Comparison of ENCODE assay signal across 17 mouse cellular contexts in the genomic region with DNA sequence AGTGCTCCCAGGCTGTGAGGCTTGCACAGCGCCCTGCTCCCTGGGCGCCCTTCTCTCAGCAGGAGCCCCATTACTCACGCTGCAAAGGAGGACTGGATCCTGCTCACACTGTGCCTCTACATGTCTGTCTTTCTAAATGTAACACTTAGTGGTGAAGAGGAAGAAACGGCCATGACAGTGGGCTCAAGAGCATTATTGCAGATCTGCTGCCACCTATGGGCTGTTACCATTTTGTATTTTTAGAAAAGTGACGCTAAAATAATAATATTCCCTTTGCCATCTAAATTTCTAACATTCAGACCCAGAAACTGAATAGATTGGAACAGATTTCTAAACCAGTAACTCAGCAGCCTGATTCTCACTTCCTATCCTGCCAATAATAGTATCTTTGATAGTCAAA. TPM values are rescaled to one million over a fixed set of nuclear protein-coding genes. Genes with fewer than 3 reads are reported as not detected.
DNase-seq lines count a peak whose midpoint lies in the region; ATAC-seq and TF ChIP-seq lines count a peak whose summit lies in the region.
"Had no signal": no experiment of that assay in that cellular context is flagged by ENCODE, and none has a peak within 500 bp of the region (broad histone marks: within the 10 kb centered on the region; RNA-seq: fewer than 3 reads in every experiment).

No protein-coding gene starts in this region.

- H3K4me1 ChIP-seq in cerebellum, adult 2 months (ENCODE audit: control insufficient read depth, insufficient read depth, low read length): no peaks in the 10 kb centered on the region
- H3K4me1 ChIP-seq in heart, embryonic 12.5 days (replicated peaks): peaks cover 12% of the 10 kb centered on the region; the same call in 1 of the 2 replicates
- no peaks in the 10 kb centered on the region for H3K4me1 ChIP-seq in lung, embryonic 14.5 days (ENCODE audit: insufficient read depth)
- H3K4me1 ChIP-seq: kidney, embryonic 15.5 days; liver, embryonic 13.5 days; midbrain, embryonic 15.5 days; neural tube, embryonic 12.5 days had no signal

- H3K9me3 ChIP-seq in heart, embryonic 12.5 days (replicated peaks): 0 out of 2 replicates have a peak, but pooled peaks cover 3% of the 10 kb centered on the region
- H3K9me3 ChIP-seq in lung, embryonic 14.5 days (ENCODE audit: low read depth, low read length): no peaks in the 10 kb centered on the region
- H3K9me3 ChIP-seq: kidney, embryonic 15.5 days; liver, embryonic 13.5 days; midbrain, embryonic 15.5 days; neural tube, embryonic 12.5 days had no signal

- TF ChIP-seq CTCF in cerebellum, adult 2 months (IDR thresholded peaks at IDR 0.05; ENCODE audit: borderline replicate concordance, insufficient read depth, low read depth, low read length): peak; percentile 10; the same call in 1 of the 2 replicates
- TF ChIP-seq CTCF in lung, embryonic 14.5 days (IDR thresholded peaks at IDR 0.05; ENCODE audit: low read depth): 0 out of 2 replicates have a peak, but pooled peaks have one; percentile 9

- no peak overlapping the region for H3K9ac ChIP-seq in heart, embryonic 12.5 days
- no peak overlapping the region for H3K9ac ChIP-seq in lung, embryonic 14.5 days
- H3K9ac ChIP-seq: kidney, embryonic 15.5 days; liver, embryonic 13.5 days; midbrain, embryonic 15.5 days; neural tube, embryonic 12.5 days had no signal

- WGBS in cerebellum, adult 2 months: 45% methylated on average over 5 of the region's 5 CpGs
- WGBS in heart, embryonic 12.5 days: 50% methylated on average over 5 of the region's 5 CpGs
- WGBS in lung, embryonic 14.5 days: 58% methylated on average over 5 of the region's 5 CpGs

- no peaks in the 10 kb centered on the region for H3K27me3 ChIP-seq in cerebellum, adult 2 months (ENCODE audit: control insufficient read depth, insufficient read depth, low read length)
- H3K27me3 ChIP-seq in heart, embryonic 12.5 days (replicated peaks): no peaks in the 10 kb centered on the region
- H3K27me3 ChIP-seq in lung, embryonic 14.5 days (ENCODE audit: insufficient read depth, low read length): no peaks in the 10 kb centered on the region
- H3K27me3 ChIP-seq: kidney, embryonic 15.5 days; liver, embryonic 13.5 days; midbrain, embryonic 15.5 days; neural tube, embryonic 12.5 days had no signal

- no peak overlapping the region for H3K4me2 ChIP-seq in heart, embryonic 12.5 days
- H3K4me2 ChIP-seq in lung, embryonic 14.5 days: no peak overlapping the region
- H3K4me2 ChIP-seq: kidney, embryonic 15.5 days; liver, embryonic 13.5 days; midbrain, embryonic 15.5 days; neural tube, embryonic 12.5 days had no signal

- TF ChIP-seq POLR2A in cerebellum, adult 2 months (IDR thresholded peaks at IDR 0.05; ENCODE audit: borderline replicate concordance, insufficient read depth, low read length): no peak

- peaks cover 43% of the 10 kb centered on the region for H3K36me3 ChIP-seq in heart, embryonic 12.5 days
- peaks cover 10% of the 10 kb centered on the region; the same call in 1 of the 2 replicates for H3K36me3 ChIP-seq in lung, embryonic 14.5 days (ENCODE audit: insufficient read depth)

- no peak overlapping the region for H3K4me3 ChIP-seq in cerebellum, adult 2 months (replicated peaks; ENCODE audit: insufficient read depth, low read depth, low read length)
- no peak overlapping the region for H3K4me3 ChIP-seq in heart, embryonic 12.5 days
- no peak overlapping the region for H3K4me3 ChIP-seq in lung, embryonic 14.5 days (ENCODE audit: low read depth, low read length)
- H3K4me3 ChIP-seq: kidney, embryonic 15.5 days; liver, embryonic 13.5 days; midbrain, embryonic 15.5 days; neural tube, embryonic 12.5 days had no signal

- H3K27ac ChIP-seq in cerebellum, adult 2 months (ENCODE audit: insufficient read depth, low read length): no peak overlapping the region
- H3K27ac ChIP-seq in heart, embryonic 12.5 days (ENCODE audit: poor library complexity, severe bottlenecking): 0 out of 2 replicates have a peak overlapping the region, but pooled peaks have one; percentile 1
- no peak overlapping the region for H3K27ac ChIP-seq in lung, embryonic 14.5 days (ENCODE audit: low read depth)
- H3K27ac ChIP-seq: kidney, embryonic 15.5 days; liver, embryonic 13.5 days; midbrain, embryonic 15.5 days; neural tube, embryonic 12.5 days had no signal

- intact Hi-C loops in heart, postnatal 36 days (cut with DNase I): no loop called here

- no peak for DNase-seq in cerebellum, adult 2 months
- no peak for DNase-seq in cerebellum, adult 9-10 months
- DNase-seq in heart, postnatal 36 days: no peak
- peak; percentile 43 for DNase-seq in lung, embryonic 14.5 days
- no peak for DNase-seq in lung, postnatal 14 days
- peak; percentile 21 for DNase-seq in induced T-regulatory cell, adult 2 months (ENCODE audit: low read depth)
- DNase-seq in frontal cortex, postnatal 10 days (ENCODE audit: low spot score in 2 of 2): no peak
- DNase-seq: adrenal gland, postnatal 25 days; left cerebral cortex, postnatal 4 days; liver, embryonic 13.5 days; lung, postnatal 4 days; spleen, adult 18-20 months had no signal

- ATAC-seq in heart, embryonic 12.5 days (ENCODE audit: insufficient number of reproducible peaks, low FRiP score): no peak
- ATAC-seq in lung, embryonic 14.5 days (ENCODE audit: insufficient read depth): no peak
- ATAC-seq: hindbrain, embryonic 16.5 days; midbrain, embryonic 15.5 days had no signal

RNA-seq across cellular contexts. Expression of a gene that starts 18.6 kb away (rescaled TPM):
- polyA plus RNA-seq in cerebellum, adult 2 months (2012; rRNA removed): 189 and 194 TPM in 2 replicates
- polyA plus RNA-seq in heart, embryonic 12.5 days (2016; fragmentation: Nextera tagmentation; extraction: Ambion mirVana): 227 and 238 TPM in 2 replicates
- total RNA-seq in heart, postnatal 36 days (2021): 100 to 1,000 TPM; 341 to 347 TPM
- polyA plus RNA-seq in lung, embryonic 14.5 days (2014; fragmentation: Nextera tagmentation; extraction: Ambion mirVana): 166 and 188 TPM in 2 replicates

RNA-seq across cellular contexts. Expression of a gene that starts 18.9 kb away (rescaled TPM):
- polyA plus RNA-seq in cerebellum, adult 2 months (2012; rRNA removed): 24.4 and 27.1 TPM in 2 replicates
- 44.2 and 51.4 TPM in 2 replicates for polyA plus RNA-seq in heart, embryonic 12.5 days (2016; fragmentation: Nextera tagmentation; extraction: Ambion mirVana)
- total RNA-seq in heart, postnatal 36 days (2021): 10 to 100 TPM; 53.0 to 53.1 TPM
- 44.2 and 47.5 TPM in 2 replicates for polyA plus RNA-seq in lung, embryonic 14.5 days (2014; fragmentation: Nextera tagmentation; extraction: Ambion mirVana)

Comparison
In these comparisons a context has a peak if more than half of its experiments do, and no peak if none do; other contexts are left out.
1. DNase-seq: peak in lung, embryonic 14.5 days (single experiment) and induced T-regulatory cell, adult 2 months (single experiment); none in cerebellum, adult 2 months (0 of 2), cerebellum, adult 9-10 months (single experiment), heart, postnatal 36 days (0 of 2), lung, postnatal 14 days (single experiment) and frontal cortex, postnatal 10 days (0 of 2).